Mouse (Mus musculus) heart, embryonic 16.5 days (tissue): ENCODE results near the gene Fscn3. TPM values are rescaled to one million over a fixed set of nuclear protein-coding genes. Genes with fewer than 3 reads are reported as not detected.

Experiments
- ATAC-seq: fragments of 200-750 bp; cut with Nextera tagmentation; replicated peaks from 2 replicates; pipeline ENCODE4 v1.8.0; 2017; ENCODE audit warnings: moderate number of reproducible peaks; ENCODE audit not compliant: insufficient read depth, low FRiP score; ENCODE audit errors: extremely low read depth
- H3K27ac ChIP-seq: fragments of 300-500 bp; sonication (generic); 2 replicates; pipeline ENCODE4 v1.5.1; 2014; ENCODE audit warnings: mild to moderate bottlenecking, low read length, control low read depth, moderate library complexity
- H3K27me3 ChIP-seq: fragments of 300-500 bp; sonication (generic); 2 replicates; pipeline ENCODE4 v1.6.1; 2014; ENCODE audit warnings: low read length, mixed read lengths; ENCODE audit not compliant: control insufficient read depth, insufficient read depth
- H3K36me3 ChIP-seq: fragments of 300-500 bp; sonication (generic); 2 replicates; pipeline ENCODE4 v1.6.1; 2014; ENCODE audit not compliant: control insufficient read depth, insufficient read depth
- H3K4me1 ChIP-seq: fragments of 300-500 bp; sonication (generic); 2 replicates; pipeline ENCODE4 v1.6.1; 2014; ENCODE audit warnings: low read length, mixed read lengths; ENCODE audit not compliant: control insufficient read depth, insufficient read depth
- H3K4me2 ChIP-seq: fragments of 300-500 bp; sonication (generic); 2 replicates; pipeline ENCODE4 v1.6.1; 2014; ENCODE audit warnings: low read depth, mild to moderate bottlenecking, control low read depth, low read length
- H3K4me3 ChIP-seq: fragments of 300-500 bp; sonication (generic); 2 replicates; pipeline ENCODE4 v1.5.1; 2014; ENCODE audit warnings: mild to moderate bottlenecking, control low read depth, low read length
- H3K9ac ChIP-seq: fragments of 300-500 bp; sonication (generic); 2 replicates; pipeline ENCODE4 v1.6.1; 2014; ENCODE audit warnings: low read length, control low read depth
- H3K9me3 ChIP-seq: fragments of 300-500 bp; sonication (generic); replicated peaks from 2 replicates; pipeline ENCODE4 v1.6.1; 2016; ENCODE audit warnings: low read length; ENCODE audit not compliant: control insufficient read depth
- WGBS: fragments of 180-500 bp; shearing (Covaris S2); extraction: QIAGEN DNeasy Blood & Tissue Kit; methylation state at CpG from one replicate; pipeline ENCODE4 v1.1.7; 2014; 5-methylcytosine and 5-hydroxymethylcytosine counted together
- polyA plus RNA-seq: library from polyadenylated mRNA; unstranded; fragments of >200 nt; fragmentation: Nextera tagmentation; extraction: Ambion mirVana; gene quantifications from 2 replicates; pipeline ENCODE4 v1.2.1, GENCODE M21; 2015

Gene Fscn3
- polyA plus RNA-seq, 1 experiment from 2014 or later = not detected

DNA sequence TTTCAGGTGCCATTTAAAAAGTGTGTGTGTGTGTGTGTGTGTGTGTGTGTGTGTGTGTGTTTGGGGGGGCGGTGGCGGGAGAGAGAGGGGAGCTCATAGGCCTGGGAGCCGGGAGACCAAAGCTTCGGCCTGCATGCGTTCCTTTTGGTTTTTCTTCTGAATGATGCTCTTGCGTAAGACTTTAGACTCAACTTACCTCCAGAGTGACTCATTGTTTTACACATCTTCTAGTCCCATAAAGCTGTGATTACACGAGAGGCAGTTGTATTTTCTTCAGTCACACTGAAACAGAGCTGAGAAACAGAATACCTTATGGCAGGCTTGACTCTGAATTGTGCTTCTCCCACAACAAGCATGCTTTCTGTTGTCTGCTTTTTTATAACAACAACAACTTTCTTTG is 59.3 kb downstream of the Fscn3 start:
- Histone ChIP-seq H3K27me3 (no peaks in the 10 kb centered on the region), H3K9me3 (no peaks in the 10 kb centered on the region), H3K4me1 (peaks cover 60% of the 10 kb centered on the region), H3K4me2 (0 out of 2 replicates have a peak overlapping the region, but pooled peaks have one; percentile 38), H3K9ac (no peak overlapping the region), H3K4me3 (no peak overlapping the region), H3K27ac (no peak overlapping the region; the same call in 1 of the 2 replicates), H3K36me3 (peaks cover 9% of the 10 kb centered on the region; the same call in 1 of the 2 replicates)
- 86% methylated on average over 7 of the region's 7 CpGs for WGBS
- no peak for ATAC-seq

Other genes starting within 250 kb of the Fscn3 start
- gene Zfp800, start 29.8 kb upstream of the Fscn3 start, polyA plus RNA-seq = 11.7 and 12.7 TPM in 2 replicates
- gene Arf5, start 4.2 kb upstream of the Fscn3 start, polyA plus RNA-seq = 231 and 247 TPM in 2 replicates
- gene Gcc1, start 601 bp downstream of the Fscn3 start, polyA plus RNA-seq = 6.3 and 7.4 TPM in 2 replicates
- not detected in 2 replicates for gene Pax4, start 21.6 kb downstream of the Fscn3 start, polyA plus RNA-seq
- 81.8 and 83.7 TPM in 2 replicates for gene Snd1, start 47.4 kb downstream of the Fscn3 start, polyA plus RNA-seq